Mouse (Mus musculus): ENCODE results near the gene Capn8.
"Not testable (repeated sequence)": the region's sequence is repeated elsewhere in the genome, so short reads cannot be mapped to it uniquely, and the experiment has no call there.

The Capn8 gene

GRCm38 (mm10) chr1:182609701-182610335 lies 45.0 kb downstream of the Capn8 start:
- in situ Hi-C loops (cut with MboI) = no loop called here

DNA sequence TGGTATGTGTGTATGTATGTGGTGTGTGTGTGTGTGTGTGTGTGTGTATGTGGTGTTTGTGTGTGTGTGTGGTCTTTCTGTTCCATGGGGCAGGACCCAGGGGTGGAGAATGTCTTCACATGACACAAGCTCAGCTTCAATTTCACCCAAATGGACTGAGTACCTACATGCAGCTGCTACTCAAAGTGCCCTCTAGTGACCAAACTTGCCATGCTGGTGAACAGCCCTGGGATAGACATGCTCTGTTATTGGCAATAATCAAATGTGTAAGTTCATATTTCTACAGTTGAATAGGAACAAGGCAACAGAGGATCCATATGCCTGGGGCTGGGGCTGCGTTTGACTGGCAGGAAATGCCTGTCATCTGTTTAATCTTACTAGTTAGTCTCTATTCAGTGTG lies 50.7 kb downstream of the Capn8 start:
- in situ Hi-C loops (cut with MboI) = no loop called here

GRCm38 (mm10) chr1:182618200-182618947 lies 53.6 kb downstream of the Capn8 start:
- in situ Hi-C loops (cut with MboI) = no loop called here

GRCm38 (mm10) chr1:182620470-182620869 lies 55.7 kb downstream of the Capn8 start:
- in situ Hi-C loops (cut with MboI) = no loop called here

GRCm38 (mm10) chr1:182621256-182621655 lies 56.4 kb downstream of the Capn8 start:
- in situ Hi-C loops (cut with MboI) = no loop called here

DNA sequence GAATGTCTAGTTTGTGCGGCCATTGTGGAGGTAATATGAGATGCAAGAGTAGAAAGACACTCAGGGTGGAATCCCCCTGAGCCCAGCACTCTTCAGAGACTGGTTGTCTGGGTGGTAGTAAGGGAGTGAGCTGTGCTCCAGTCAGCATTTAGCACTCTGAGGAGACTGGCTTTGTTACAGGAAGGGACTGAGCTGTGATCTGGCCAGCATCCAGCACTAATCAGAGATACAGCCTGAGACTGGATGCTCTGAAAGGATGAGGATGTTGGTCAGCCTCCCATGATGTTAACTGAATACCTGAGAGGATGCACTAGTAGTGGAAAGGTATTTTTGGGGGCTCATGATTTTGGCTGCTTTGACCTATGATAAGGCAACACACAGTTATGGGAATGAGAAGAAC lies 61.4 kb downstream of the Capn8 start:
- in situ Hi-C loops (cut with MboI) = no loop called here

DNA sequence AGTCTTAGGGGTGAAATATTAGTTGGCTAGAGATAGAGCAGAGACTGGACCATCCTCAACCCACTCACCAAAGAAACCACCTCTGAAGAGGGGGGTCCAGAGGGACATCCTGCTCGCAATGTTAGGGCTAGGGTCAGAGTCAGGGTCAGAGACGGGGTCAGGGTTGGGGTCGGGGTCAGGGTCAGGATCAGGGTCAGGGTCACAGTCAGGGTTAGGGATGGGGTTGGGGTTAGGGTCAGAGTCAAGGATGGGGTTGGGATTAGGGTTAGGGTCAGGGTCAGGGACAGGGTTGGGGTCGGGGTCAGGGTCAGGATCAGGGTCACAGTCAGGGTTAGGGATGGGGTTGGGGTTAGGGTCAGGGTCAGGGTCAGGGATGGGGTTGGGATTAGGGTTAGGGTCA lies 64.4 kb downstream of the Capn8 start:
- in situ Hi-C loops (cut with MboI) = no loop called here

DNA sequence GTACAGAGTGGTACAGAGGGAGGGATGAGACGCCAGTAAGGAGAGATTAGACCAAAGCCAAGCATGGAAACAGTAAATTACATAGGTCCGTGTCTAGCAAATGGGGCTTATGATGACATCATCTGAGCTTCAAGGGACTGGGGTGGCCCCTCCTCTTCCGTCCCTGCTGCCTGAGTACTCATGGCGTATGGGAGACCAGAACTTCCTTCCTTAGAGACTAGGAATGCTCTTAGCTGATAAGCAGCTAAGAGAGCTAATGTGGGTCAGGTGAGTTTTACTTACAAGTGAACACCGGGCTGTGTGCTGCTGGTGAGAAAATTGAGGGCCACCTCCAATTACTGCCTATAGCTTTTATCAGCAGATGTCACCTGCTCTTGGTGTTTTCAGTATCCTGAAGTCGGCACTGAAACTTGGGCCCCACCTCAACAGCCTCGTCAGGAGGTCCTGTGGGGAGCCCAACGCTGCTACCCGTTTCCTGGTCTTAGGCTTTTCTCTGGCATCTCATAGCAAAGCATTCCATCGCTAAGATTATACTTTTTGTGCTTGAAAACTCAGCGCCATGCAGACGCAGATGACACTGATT lies 69.0 kb downstream of the Capn8 start:
- in situ Hi-C loops (cut with MboI) = no loop called here

GRCm38 (mm10) chr1:182639016-182639415 lies 74.2 kb downstream of the Capn8 start:
- in situ Hi-C loops (cut with MboI) = no loop called here

- in situ Hi-C loops (cut with MboI) = no loop called here
These were observed 74.6 kb downstream of the Capn8 start for GRCm38 (mm10) chr1:182639456-182639855.

GRCm38 (mm10) chr1:182640094-182640493 lies 75.3 kb downstream of the Capn8 start:
- in situ Hi-C loops (cut with MboI) = no loop called here

GRCm38 (mm10) chr1:182642779-182643178 lies 78.0 kb downstream of the Capn8 start:
- in situ Hi-C loops (cut with MboI) = no loop called here

DNA sequence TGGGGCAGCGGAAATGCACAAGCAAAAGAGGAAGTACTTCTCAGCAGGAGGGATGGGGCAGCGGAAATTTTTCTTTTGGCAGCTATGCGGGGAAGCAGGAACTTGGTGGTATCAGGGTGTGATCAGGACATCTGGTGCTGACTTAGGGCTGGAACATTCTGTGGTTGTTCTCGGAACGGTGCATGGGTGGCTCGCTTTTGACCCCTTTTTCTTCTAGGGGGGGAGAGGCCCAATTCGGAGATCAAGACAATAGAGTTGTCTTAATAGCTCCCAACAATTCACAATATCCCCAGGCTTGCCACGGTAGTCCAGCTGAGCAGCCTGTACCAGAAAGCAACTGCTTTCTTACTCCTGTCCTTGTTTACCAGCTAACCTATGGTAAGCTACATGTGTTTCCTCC lies 79.6 kb downstream of the Capn8 start:
- in situ Hi-C loops (cut with MboI) = not testable (repeated sequence)

GRCm38 (mm10) chr1:182645211-182645668 lies 80.4 kb downstream of the Capn8 start:
- in situ Hi-C loops (cut with MboI) = no loop called here

DNA sequence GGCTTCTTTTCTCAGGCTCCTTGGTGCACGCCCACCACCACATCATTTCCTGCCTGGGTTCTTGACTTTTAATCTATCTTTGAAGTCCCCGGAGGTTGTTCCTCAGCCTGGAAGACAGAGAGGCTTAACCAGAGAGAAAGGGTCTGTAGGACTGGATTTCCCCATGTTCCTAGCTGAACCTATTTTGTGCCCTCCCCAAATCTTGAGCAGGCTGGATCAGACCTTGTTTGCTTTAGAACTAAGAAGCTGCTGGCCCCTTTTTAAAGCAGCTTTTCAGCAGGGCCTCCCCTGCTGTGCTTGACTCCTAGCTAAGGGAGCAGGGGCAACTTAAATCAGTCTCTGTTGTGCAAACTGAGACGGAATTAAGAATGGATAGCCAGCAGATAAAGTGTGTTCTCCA lies 82.0 kb downstream of the Capn8 start:
- in situ Hi-C loops (cut with MboI) = no loop called here

DNA sequence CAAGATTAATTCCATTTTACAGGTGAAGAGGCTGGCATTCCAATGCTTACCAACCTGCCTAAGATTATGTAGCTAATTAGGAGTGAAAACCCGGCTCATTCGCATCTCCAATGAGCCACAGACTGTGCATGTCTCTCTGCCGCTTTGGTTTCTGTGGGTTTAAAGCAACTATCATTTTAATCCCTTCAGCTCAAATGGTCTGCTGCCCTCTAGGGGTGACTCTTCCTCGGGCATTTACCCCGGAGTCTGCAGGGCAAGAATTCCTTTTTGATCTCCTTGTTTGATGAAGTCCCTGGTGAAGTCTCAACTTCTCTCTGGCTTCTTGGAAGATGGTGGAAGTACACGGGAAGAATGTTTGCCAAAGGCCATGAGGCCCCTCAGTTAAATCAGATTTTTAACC lies 93.0 kb downstream of the Capn8 start:
- in situ Hi-C loops (cut with MboI) = no loop called here

DNA sequence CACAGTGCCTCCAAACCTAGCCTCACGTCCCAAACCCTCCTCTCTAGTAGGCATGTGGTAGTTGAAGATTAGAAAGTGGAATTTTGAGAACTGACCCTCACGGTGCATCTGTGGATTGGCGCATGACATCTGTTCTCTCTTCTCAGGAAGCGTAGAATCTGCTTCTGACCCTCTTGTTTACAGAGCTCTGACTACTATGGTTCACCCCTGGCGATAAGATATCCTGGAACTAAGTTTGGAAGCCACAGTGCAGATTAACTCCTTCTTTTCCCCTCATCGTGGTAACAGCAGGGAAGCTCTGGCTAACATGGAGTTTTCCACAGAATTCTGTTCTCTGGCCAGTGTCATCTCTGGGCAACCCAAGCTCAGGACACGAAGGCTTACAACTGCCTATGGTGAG lies 95.6 kb downstream of the Capn8 start:
- in situ Hi-C loops (cut with MboI) = no loop called here

- in situ Hi-C loops (cut with MboI) = no loop called here
These were observed 98.9 kb downstream of the Capn8 start for GRCm38 (mm10) chr1:182663671-182664070.

DNA sequence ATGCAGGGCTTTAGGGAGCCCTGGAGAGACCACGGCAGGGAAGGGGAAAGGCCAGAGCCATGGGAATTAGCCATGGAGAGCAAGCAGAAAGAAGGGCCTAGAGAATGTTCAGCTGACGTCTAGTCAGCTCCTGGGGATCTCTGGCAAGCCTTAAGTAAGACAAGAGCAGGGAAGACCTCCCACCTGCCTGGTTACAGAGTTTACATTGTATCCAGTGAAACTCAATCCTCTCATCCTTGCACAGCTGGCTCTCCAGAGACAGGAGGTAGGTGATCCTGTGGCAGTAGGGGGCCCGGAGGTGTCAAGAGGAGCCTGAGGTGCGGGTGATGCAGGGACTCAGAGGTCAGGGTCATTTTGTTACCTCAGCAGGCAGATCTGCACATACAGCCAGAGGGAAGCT lies 100.0 kb downstream of the Capn8 start:
- in situ Hi-C loops (cut with MboI) = no loop called here

DNA sequence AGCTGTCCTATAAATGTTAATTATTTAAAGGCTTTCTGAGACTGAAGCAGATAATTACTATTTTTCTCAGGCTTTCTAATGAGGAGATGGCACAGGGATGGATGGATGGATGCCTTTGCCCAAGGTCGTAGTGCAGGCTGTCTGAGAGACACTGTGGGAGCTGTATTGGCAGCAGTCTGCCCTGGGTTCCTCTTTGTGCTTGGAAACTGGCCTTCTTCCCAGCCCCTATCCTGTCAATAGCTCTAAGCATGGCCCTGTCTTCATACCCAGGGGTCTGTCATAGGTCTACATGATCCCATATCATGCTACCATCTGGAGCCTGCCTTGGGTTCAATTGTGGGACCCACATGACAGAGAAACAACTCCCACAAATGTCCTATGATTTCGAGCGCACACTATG lies 102.5 kb downstream of the Capn8 start:
- in situ Hi-C loops (cut with MboI) = no loop called here

GRCm38 (mm10) chr1:182669741-182670140 lies 104.9 kb downstream of the Capn8 start:
- in situ Hi-C loops (cut with MboI) = no loop called here

GRCm38 (mm10) chr1:182670563-182671342 lies 105.9 kb downstream of the Capn8 start:
- in situ Hi-C loops (cut with MboI) = no loop called here

GRCm38 (mm10) chr1:182671343-182671624 lies 106.5 kb downstream of the Capn8 start:
- in situ Hi-C loops (cut with MboI) = no loop called here
